Mouse (Mus musculus): Measurements from ENCODE around the gene Col15a1.

The Col15a1 gene

GRCm38 (mm10) chr4:47230498-47230897 lies 22.5 kb downstream of the Col15a1 start:
- DNase-seq (ENCODE audit: low spot score in 2 of 2) = no peak

- no peak for DNase-seq (ENCODE audit: low spot score in 2 of 2)
These were observed 23.4 kb downstream of the Col15a1 start for GRCm38 (mm10) chr4:47231322-47231721.

GRCm38 (mm10) chr4:47233192-47233835 lies 25.4 kb downstream of the Col15a1 start:
- no peak for DNase-seq (ENCODE audit: low spot score in 2 of 2)

- DNase-seq (ENCODE audit: low spot score in 2 of 2) = peak; percentile 22 to 50
These were observed 26.8 kb downstream of the Col15a1 start for GRCm38 (mm10) chr4:47234667-47235267.

GRCm38 (mm10) chr4:47235312-47235711 lies 27.4 kb downstream of the Col15a1 start:
- DNase-seq (ENCODE audit: low spot score in 2 of 2) = no peak

GRCm38 (mm10) chr4:47236104-47236503 lies 28.1 kb downstream of the Col15a1 start:
- DNase-seq (ENCODE audit: low spot score in 2 of 2) = no peak

GRCm38 (mm10) chr4:47237220-47237619 lies 29.3 kb downstream of the Col15a1 start:
- DNase-seq (ENCODE audit: low spot score in 2 of 2) = no peak

GRCm38 (mm10) chr4:47239114-47239513 lies 31.2 kb downstream of the Col15a1 start:
- no peak for DNase-seq (ENCODE audit: low spot score in 2 of 2)

GRCm38 (mm10) chr4:47240901-47241300 lies 32.9 kb downstream of the Col15a1 start:
- DNase-seq (ENCODE audit: low spot score in 2 of 2) = no peak

- DNase-seq (ENCODE audit: low spot score in 2 of 2) = no peak
These were observed 34.2 kb downstream of the Col15a1 start for GRCm38 (mm10) chr4:47242127-47242526.

GRCm38 (mm10) chr4:47244651-47245050 lies 36.7 kb downstream of the Col15a1 start:
- DNase-seq (ENCODE audit: low spot score in 2 of 2) = no peak

GRCm38 (mm10) chr4:47245621-47246020 lies 37.7 kb downstream of the Col15a1 start:
- no peak for DNase-seq (ENCODE audit: low spot score in 2 of 2)

GRCm38 (mm10) chr4:47246811-47247210 lies 38.9 kb downstream of the Col15a1 start:
- DNase-seq (ENCODE audit: low spot score in 2 of 2) = no peak

GRCm38 (mm10) chr4:47247574-47247973 lies 39.6 kb downstream of the Col15a1 start:
- no peak for DNase-seq (ENCODE audit: low spot score in 2 of 2)

- DNase-seq (ENCODE audit: low spot score in 2 of 2) = no peak
These were observed 41.2 kb downstream of the Col15a1 start for GRCm38 (mm10) chr4:47249193-47249592.

GRCm38 (mm10) chr4:47251069-47251468 lies 43.1 kb downstream of the Col15a1 start:
- peak; percentile 87 to 93 for DNase-seq (ENCODE audit: low spot score in 2 of 2)

- no peak for DNase-seq (ENCODE audit: low spot score in 2 of 2)
These were observed 43.9 kb downstream of the Col15a1 start for GRCm38 (mm10) chr4:47251693-47252435.

- DNase-seq (ENCODE audit: low spot score in 2 of 2) = no peak
These were observed 44.7 kb downstream of the Col15a1 start for GRCm38 (mm10) chr4:47252627-47253026.

GRCm38 (mm10) chr4:47255641-47256040 lies 47.7 kb downstream of the Col15a1 start:
- DNase-seq (ENCODE audit: low spot score in 2 of 2) = peak; percentile 64 to 77

- DNase-seq (ENCODE audit: low spot score in 2 of 2) = no peak
These were observed 50.2 kb downstream of the Col15a1 start for GRCm38 (mm10) chr4:47258201-47258600.

GRCm38 (mm10) chr4:47261049-47261448 lies 53.1 kb downstream of the Col15a1 start:
- no peak for DNase-seq (ENCODE audit: low spot score in 2 of 2)

GRCm38 (mm10) chr4:47261919-47262318 lies 54.0 kb downstream of the Col15a1 start:
- DNase-seq (ENCODE audit: low spot score in 2 of 2) = no peak

GRCm38 (mm10) chr4:47265555-47265954 lies 57.6 kb downstream of the Col15a1 start:
- DNase-seq (ENCODE audit: low spot score in 2 of 2) = no peak

Measured in natural killer cell, adult 2 months (primary cell).